Mouse (Mus musculus) heart, embryonic 13.5 days (tissue): Measurements from ENCODE around the gene Loxl3. TPM values are rescaled to one million over a fixed set of nuclear protein-coding genes. Genes with fewer than 3 reads are reported as not detected.

Experiments used
- ATAC-seq: fragments of 200-750 bp; cut with Nextera tagmentation; 2 replicates; pipeline ENCODE4 v1.8.0; 2017; ENCODE audit warnings: moderate TSS enrichment; ENCODE audit not compliant: insufficient number of reproducible peaks, low FRiP score, low TSS enrichment; ENCODE audit errors: extremely low read depth
- H3K27ac ChIP-seq: fragments of 300-500 bp; sonication (generic); replicated peaks from 2 replicates; pipeline ENCODE4 v1.5.1; 2015; ENCODE audit warnings: moderate library complexity, mild to moderate bottlenecking, inconsistent platforms
- H3K27me3 ChIP-seq: fragments of 300-500 bp; sonication (generic); replicated peaks from 2 replicates; pipeline ENCODE4 v1.6.1; 2015; ENCODE audit warnings: mild to moderate bottlenecking, inconsistent platforms
- H3K36me3 ChIP-seq: fragments of 300-500 bp; sonication (generic); 2 replicates; pipeline ENCODE4 v1.6.1; 2015; ENCODE audit warnings: mild to moderate bottlenecking, inconsistent platforms
- H3K4me1 ChIP-seq: fragments of 300-500 bp; sonication (generic); 2 replicates; pipeline ENCODE4 v1.6.1; 2015; ENCODE audit warnings: inconsistent platforms
- H3K4me2 ChIP-seq: fragments of 300-500 bp; sonication (generic); 2 replicates; pipeline ENCODE4 v1.6.1; 2015; ENCODE audit warnings: inconsistent platforms, mild to moderate bottlenecking, moderate library complexity
- H3K4me3 ChIP-seq: fragments of 300-500 bp; sonication (generic); 2 replicates; pipeline ENCODE4 v1.5.1; 2015; ENCODE audit warnings: moderate library complexity, mild to moderate bottlenecking, inconsistent platforms
- H3K9ac ChIP-seq: fragments of 300-500 bp; sonication (generic); 2 replicates; pipeline ENCODE4 v1.6.1; 2015; ENCODE audit warnings: inconsistent platforms, mild to moderate bottlenecking, moderate library complexity
- H3K9me3 ChIP-seq: fragments of 300-500 bp; sonication (generic); 2 replicates; pipeline ENCODE4 v1.6.1; 2016; ENCODE audit warnings: inconsistent platforms
- WGBS: fragments of 180-500 bp; shearing (Covaris S2); methylation state at CpG from one replicate; pipeline ENCODE4 v1.1.7; 2015; ENCODE audit warnings: mixed read lengths; 5-methylcytosine and 5-hydroxymethylcytosine counted together
- polyA plus RNA-seq: library from polyadenylated mRNA; unstranded; fragments of >200 nt; fragmentation: Nextera tagmentation; extraction: Ambion mirVana; gene quantifications from 2 replicates; pipeline ENCODE4 v1.2.1, GENCODE M21; 2015

Gene Loxl3
- polyA plus RNA-seq, 1 experiment from 2014 or later: 7.1 TPM

- Histone ChIP-seq H3K27me3 (peaks cover 20% of the 10 kb centered on the region), H3K36me3 (peaks cover 47% of the 10 kb centered on the region), H3K4me1 (peaks cover 27% of the 10 kb centered on the region), H3K4me3 (peak within 1 kb of the TSS; percentile 84), H3K9me3 (no peaks in the 10 kb centered on the region), H3K27ac (peak within 1 kb of the TSS; percentile 82), H3K4me2 (peak within 1 kb of the TSS; percentile 97), H3K9ac (peak within 1 kb of the TSS; percentile 86)
- WGBS: under 1% methylated on average over 64 of the region's 64 CpGs
- peak; percentile 88 for ATAC-seq
Measured at GRCm38 (mm10) chr6:83054074-83054851, 20.3 kb downstream of the Loxl3 start, which contains the start of gene Aup1. Gene Aup1, plus strand, starts transcription at chr6:83054521.

- peak within 1 kb of the TSS; percentile 84 for H3K4me3 ChIP-seq
- ATAC-seq: peak; percentile 10
- H3K9me3 ChIP-seq: no peaks in the 10 kb centered on the region
- H3K4me1 ChIP-seq: peaks cover 27% of the 10 kb centered on the region
- H3K4me2 ChIP-seq: peak within 1 kb of the TSS; percentile 97
- peaks cover 19% of the 10 kb centered on the region for H3K27me3 ChIP-seq
- H3K36me3 ChIP-seq: peaks cover 47% of the 10 kb centered on the region
- peak within 1 kb of the TSS; percentile 86 for H3K9ac ChIP-seq
- H3K27ac ChIP-seq: peak within 1 kb of the TSS; percentile 82
- WGBS: 2% methylated on average over 46 of the region's 50 CpGs
Measured at GRCm38 (mm10) chr6:83054871-83055431, 21.0 kb downstream of the Loxl3 start, which contains the start of gene Htra2. Gene Htra2, minus strand, starts transcription at chr6:83055273.

- Histone ChIP-seq H3K9me3 (no peaks in the 10 kb centered on the region), H3K9ac (no peak within 1 kb of the TSS), H3K36me3 (peaks cover 24% of the 10 kb centered on the region), H3K27me3 (peaks cover 43% of the 10 kb centered on the region), H3K4me1 (peaks cover 21% of the 10 kb centered on the region), H3K27ac (no peak within 1 kb of the TSS), H3K4me3 (no peak within 1 kb of the TSS), H3K4me2 (no peak within 1 kb of the TSS)
- no peak for ATAC-seq
- WGBS: 57% methylated on average over 3 of the region's 3 CpGs
Measured at GRCm38 (mm10) chr6:83057790-83058189, 23.8 kb downstream of the Loxl3 start, which contains the start of gene Dqx1. Gene Dqx1, plus strand, starts transcription at chr6:83057844.

- Histone ChIP-seq H3K4me2 (no peak overlapping the region), H3K4me3 (no peak overlapping the region), H3K27me3 (peaks cover 52% of the 10 kb centered on the region), H3K4me1 (peaks cover 12% of the 10 kb centered on the region), H3K9ac (no peak overlapping the region), H3K27ac (no peak overlapping the region), H3K9me3 (no peaks in the 10 kb centered on the region), H3K36me3 (peaks cover 24% of the 10 kb centered on the region)
- WGBS: 76% methylated on average over 2 of the region's 2 CpGs
- ATAC-seq: no peak
Measured at GRCm38 (mm10) chr6:83058725-83059124, 24.8 kb downstream of the Loxl3 start.

GRCm38 (mm10) chr6:83065995-83066394 lies 32.0 kb downstream of the Loxl3 start:
- Histone ChIP-seq H3K4me3 (no peak overlapping the region), H3K9ac (no peak overlapping the region), H3K4me2 (no peak overlapping the region), H3K4me1 (peaks cover 24% of the 10 kb centered on the region), H3K27ac (no peak overlapping the region), H3K27me3 (peaks cover 100% of the 10 kb centered on the region), H3K9me3 (no peaks in the 10 kb centered on the region), H3K36me3 (no peaks in the 10 kb centered on the region)
- WGBS: 37% methylated on average over 8 of the region's 8 CpGs
- ATAC-seq: no peak

- no peak for ATAC-seq
- Histone ChIP-seq H3K9ac (no peak overlapping the region), H3K4me2 (no peak overlapping the region), H3K4me3 (no peak overlapping the region), H3K36me3 (no peaks in the 10 kb centered on the region), H3K4me1 (peaks cover 28% of the 10 kb centered on the region), H3K27me3 (peaks cover 100% of the 10 kb centered on the region), H3K27ac (no peak overlapping the region), H3K9me3 (no peaks in the 10 kb centered on the region)
- WGBS: 29% methylated on average over 6 of the region's 6 CpGs
Measured at GRCm38 (mm10) chr6:83066441-83066840, 32.5 kb downstream of the Loxl3 start.

- peaks cover 100% of the 10 kb centered on the region for H3K27me3 ChIP-seq
- no peak overlapping the region for H3K9ac ChIP-seq
- H3K9me3 ChIP-seq: no peaks in the 10 kb centered on the region
- no peak overlapping the region for H3K27ac ChIP-seq
- H3K4me1 ChIP-seq: peaks cover 28% of the 10 kb centered on the region
- no peak for ATAC-seq
- no peaks in the 10 kb centered on the region for H3K36me3 ChIP-seq
- H3K4me3 ChIP-seq: peak overlapping the region; percentile 43
- WGBS: 7% methylated on average over 8 of the region's 8 CpGs
- peak overlapping the region; percentile 61 for H3K4me2 ChIP-seq
Measured at GRCm38 (mm10) chr6:83068221-83068620, 34.2 kb downstream of the Loxl3 start.

GRCm38 (mm10) chr6:83068706-83069487 lies 34.9 kb downstream of the Loxl3 start:
- ATAC-seq: no peak
- WGBS: under 1% methylated on average over 81 of the region's 81 CpGs
- H3K4me2 ChIP-seq: peak overlapping the region; percentile 61
- peak overlapping the region; percentile 40; the same call in 1 of the 2 replicates for H3K9ac ChIP-seq
- H3K36me3 ChIP-seq: no peaks in the 10 kb centered on the region
- no peaks in the 10 kb centered on the region for H3K9me3 ChIP-seq
- peaks cover 100% of the 10 kb centered on the region for H3K27me3 ChIP-seq
- no peak overlapping the region for H3K27ac ChIP-seq
- peak overlapping the region; percentile 43 for H3K4me3 ChIP-seq
- peaks cover 28% of the 10 kb centered on the region for H3K4me1 ChIP-seq

- Histone ChIP-seq H3K4me2 (peak overlapping the region; percentile 61), H3K4me3 (peak overlapping the region; percentile 43), H3K36me3 (no peaks in the 10 kb centered on the region), H3K4me1 (peaks cover 28% of the 10 kb centered on the region), H3K9me3 (no peaks in the 10 kb centered on the region), H3K9ac (no peak overlapping the region), H3K27ac (no peak overlapping the region), H3K27me3 (peaks cover 100% of the 10 kb centered on the region)
- no peak for ATAC-seq
- WGBS: 3% methylated on average over 67 of the region's 69 CpGs
Measured at GRCm38 (mm10) chr6:83069488-83070246, 35.7 kb downstream of the Loxl3 start.

- H3K9me3 ChIP-seq: no peaks in the 10 kb centered on the region
- WGBS: 0% methylated on average over 10 of the region's 10 CpGs
- no peak for ATAC-seq
- no peaks in the 10 kb centered on the region for H3K36me3 ChIP-seq
- H3K27ac ChIP-seq: no peak within 1 kb of the TSS
- peak within 1 kb of the TSS; percentile 61 for H3K4me2 ChIP-seq
- H3K27me3 ChIP-seq: peaks cover 100% of the 10 kb centered on the region
- 0 out of 2 replicates have a peak within 1 kb of the TSS, but pooled peaks have one; percentile 40 for H3K9ac ChIP-seq
- peak within 1 kb of the TSS; percentile 43 for H3K4me3 ChIP-seq
- H3K4me1 ChIP-seq: peaks cover 28% of the 10 kb centered on the region
Measured at GRCm38 (mm10) chr6:83070247-83070310, 36.1 kb downstream of the Loxl3 start, which contains the start of gene Tlx2. Gene Tlx2, minus strand, starts transcription at chr6:83070293.
